Mouse (Mus musculus) fat pad, adult 2 months (tissue): ENCODE measurements around the gene 1110032F04Rik.
"Not testable (repeated sequence)": the region's sequence is repeated elsewhere in the genome, so short reads cannot be mapped to it uniquely, and the experiment has no call there.

ENCODE experiments used
- DNase-seq: peaks from one replicate; pipeline ENCODE4 v3.0.0-alpha.2; 2011; ENCODE audit warnings: low read depth, low spot score; ENCODE audit errors: extremely low read depth

1110032F04Rik gene

GRCm38 (mm10) chr3:68869211-68869690 lies at the start of gene 1110032F04Rik:
Gene 1110032F04Rik (plus strand): TSS chr3:68869586.
- DNase-seq: no peak

GRCm38 (mm10) chr3:68821406-68821805 lies 48.0 kb upstream of the 1110032F04Rik start:
- DNase-seq: no peak

GRCm38 (mm10) chr3:68821926-68822341 lies 47.5 kb upstream of the 1110032F04Rik start:
- DNase-seq: no peak

- DNase-seq: peak; percentile 18
Observed at GRCm38 (mm10) chr3:68823876-68824764, 45.3 kb upstream of the 1110032F04Rik start.

- DNase-seq: no peak
Observed at GRCm38 (mm10) chr3:68824765-68825090, 44.7 kb upstream of the 1110032F04Rik start.

GRCm38 (mm10) chr3:68825151-68825550 lies 44.2 kb upstream of the 1110032F04Rik start:
- DNase-seq: no peak

GRCm38 (mm10) chr3:68827671-68828070 lies 41.7 kb upstream of the 1110032F04Rik start:
- no peak for DNase-seq

- DNase-seq: no peak
Observed at GRCm38 (mm10) chr3:68829944-68830343, 39.4 kb upstream of the 1110032F04Rik start.

- DNase-seq: no peak
Observed at GRCm38 (mm10) chr3:68836857-68837499, 32.4 kb upstream of the 1110032F04Rik start.

- DNase-seq: no peak
Observed at GRCm38 (mm10) chr3:68840206-68840605, 29.2 kb upstream of the 1110032F04Rik start.

GRCm38 (mm10) chr3:68844025-68844424 lies 25.4 kb upstream of the 1110032F04Rik start:
- no peak for DNase-seq

GRCm38 (mm10) chr3:68848323-68848722 lies 21.1 kb upstream of the 1110032F04Rik start:
- no peak for DNase-seq

- DNase-seq: no peak
Observed at GRCm38 (mm10) chr3:68852414-68852813, 17.0 kb upstream of the 1110032F04Rik start.

GRCm38 (mm10) chr3:68869691-68870567 lies 543 bp downstream of the 1110032F04Rik start:
- DNase-seq: no peak

GRCm38 (mm10) chr3:68870568-68870950 lies 1.2 kb downstream of the 1110032F04Rik start:
- no peak for DNase-seq

- DNase-seq: no peak
Observed at GRCm38 (mm10) chr3:68874079-68874478, 4.7 kb downstream of the 1110032F04Rik start.

GRCm38 (mm10) chr3:68886845-68887244 lies 17.5 kb downstream of the 1110032F04Rik start:
- no peak for DNase-seq

- DNase-seq: no peak
Observed at GRCm38 (mm10) chr3:68895426-68895825, 26.0 kb downstream of the 1110032F04Rik start.

GRCm38 (mm10) chr3:68897154-68897553 lies 27.8 kb downstream of the 1110032F04Rik start:
- no peak for DNase-seq

- not testable (repeated sequence) for DNase-seq
Observed at GRCm38 (mm10) chr3:68902636-68903035, 33.2 kb downstream of the 1110032F04Rik start.
